Mouse (Mus musculus): ENCODE data around the gene Des. TPM values are rescaled to one million over a fixed set of nuclear protein-coding genes. Genes with fewer than 3 reads are reported as not detected.

Des gene
- total and polyA plus RNA-seq, 2 experiments from 2014 or later = 639 to 1,187 TPM

GRCm38 (mm10) chr1:75317241-75318201, 42.6 kb upstream of the Des start, which contains the start of gene Dnpep:
Gene Dnpep (minus strand): TSS chr1:75317990.
- H3K36me3 ChIP-seq (replicated peaks; ENCODE audit: control insufficient read depth, insufficient read depth, low read length) = peaks cover 21% of the 10 kb centered on the region
- ATAC-seq (ENCODE audit: insufficient read depth, low read depth) (peak; percentile 94), DNase-seq (ENCODE audit: low spot score) (peak; percentile 100)
- peaks cover 6% of the 10 kb centered on the region; the same call in 1 of the 2 replicates for H3K4me1 ChIP-seq (ENCODE audit: control insufficient read depth, insufficient read depth)
- H3K27me3 ChIP-seq (ENCODE audit: control insufficient read depth, insufficient read depth, low read length) = no peaks in the 10 kb centered on the region
- TF ChIP-seq CTCF (IDR thresholded peaks at IDR 0.05; ENCODE audit: low read depth) (peak; percentile 73), EP300 (IDR thresholded peaks at IDR 0.05; ENCODE audit: low read depth) (no peak; the same call in 1 of the 2 replicates)
- WGBS = under 1% methylated on average over 90 of the region's 92 CpGs
- peak within 1 kb of the TSS; percentile 77 for H3K9ac ChIP-seq (replicated peaks; ENCODE audit: low read depth, low read length)
- H3K4me3 ChIP-seq (ENCODE audit: low read depth, low read length) = peak within 1 kb of the TSS; percentile 83
- no peaks in the 10 kb centered on the region for H3K9me3 ChIP-seq (replicated peaks; ENCODE audit: control insufficient read depth, low read length)
- peak within 1 kb of the TSS; percentile 66 for H3K4me2 ChIP-seq (ENCODE audit: low read depth, low read length)
- peak within 1 kb of the TSS; percentile 97 for H3K27ac ChIP-seq (ENCODE audit: low read depth)

GRCm38 (mm10) chr1:75318301-75318700, 41.8 kb upstream of the Des start:
- Histone ChIP-seq H3K9ac (replicated peaks; ENCODE audit: low read depth, low read length) (no peak overlapping the region), H3K4me2 (ENCODE audit: low read depth, low read length) (peak overlapping the region; percentile 47), H3K4me1 (ENCODE audit: control insufficient read depth, insufficient read depth) (peaks cover 6% of the 10 kb centered on the region; the same call in 1 of the 2 replicates), H3K4me3 (ENCODE audit: low read depth, low read length) (peak overlapping the region; percentile 19; the same call in 1 of the 2 replicates), H3K27ac (ENCODE audit: low read depth) (peak overlapping the region; percentile 58), H3K36me3 (replicated peaks; ENCODE audit: control insufficient read depth, insufficient read depth, low read length) (peaks cover 13% of the 10 kb centered on the region), H3K27me3 (ENCODE audit: control insufficient read depth, insufficient read depth, low read length) (no peaks in the 10 kb centered on the region), H3K9me3 (replicated peaks; ENCODE audit: control insufficient read depth, low read length) (no peaks in the 10 kb centered on the region)
- 63% methylated on average over 3 of the region's 3 CpGs for WGBS
- no peak for DNase-seq (ENCODE audit: low spot score)
- TF ChIP-seq CTCF (IDR thresholded peaks at IDR 0.05; ENCODE audit: low read depth) (no peak), EP300 (IDR thresholded peaks at IDR 0.05; ENCODE audit: low read depth) (no peak)
- no peak for ATAC-seq (ENCODE audit: insufficient read depth, low read depth)

GRCm38 (mm10) chr1:75318736-75319135, 41.4 kb upstream of the Des start:
- TF ChIP-seq CTCF (IDR thresholded peaks at IDR 0.05; ENCODE audit: low read depth) (no peak), EP300 (IDR thresholded peaks at IDR 0.05; ENCODE audit: low read depth) (no peak)
- Histone ChIP-seq H3K9ac (replicated peaks; ENCODE audit: low read depth, low read length) (no peak overlapping the region), H3K36me3 (replicated peaks; ENCODE audit: control insufficient read depth, insufficient read depth, low read length) (peaks cover 8% of the 10 kb centered on the region), H3K4me3 (ENCODE audit: low read depth, low read length) (no peak overlapping the region), H3K27me3 (ENCODE audit: control insufficient read depth, insufficient read depth, low read length) (no peaks in the 10 kb centered on the region), H3K4me1 (ENCODE audit: control insufficient read depth, insufficient read depth) (peaks cover 6% of the 10 kb centered on the region; the same call in 1 of the 2 replicates), H3K9me3 (replicated peaks; ENCODE audit: control insufficient read depth, low read length) (no peaks in the 10 kb centered on the region), H3K4me2 (ENCODE audit: low read depth, low read length) (no peak overlapping the region), H3K27ac (ENCODE audit: low read depth) (no peak overlapping the region)
- WGBS = 79% methylated on average over 4 of the region's 4 CpGs
- DNase-seq (ENCODE audit: low spot score) (no peak), ATAC-seq (ENCODE audit: insufficient read depth, low read depth) (no peak)

- Histone ChIP-seq H3K27ac (ENCODE audit: low read depth) (no peak overlapping the region), H3K9ac (replicated peaks; ENCODE audit: low read depth, low read length) (no peak overlapping the region), H3K4me1 (ENCODE audit: control insufficient read depth, insufficient read depth) (peaks cover 6% of the 10 kb centered on the region; the same call in 1 of the 2 replicates), H3K4me2 (ENCODE audit: low read depth, low read length) (no peak overlapping the region), H3K36me3 (replicated peaks; ENCODE audit: control insufficient read depth, insufficient read depth, low read length) (peaks cover 4% of the 10 kb centered on the region), H3K4me3 (ENCODE audit: low read depth, low read length) (no peak overlapping the region), H3K27me3 (ENCODE audit: control insufficient read depth, insufficient read depth, low read length) (no peaks in the 10 kb centered on the region), H3K9me3 (replicated peaks; ENCODE audit: control insufficient read depth, low read length) (no peaks in the 10 kb centered on the region)
- ATAC-seq (ENCODE audit: insufficient read depth, low read depth) = no peak
- TF ChIP-seq EP300 (IDR thresholded peaks at IDR 0.05; ENCODE audit: low read depth) (no peak), CTCF (IDR thresholded peaks at IDR 0.05; ENCODE audit: low read depth) (no peak)
- WGBS = 85% methylated on average over 10 of the region's 10 CpGs
- DNase-seq (ENCODE audit: low spot score) = no peak
Measured at GRCm38 (mm10) chr1:75319166-75319565, 41.0 kb upstream of the Des start.

GRCm38 (mm10) chr1:75327461-75327860, 32.7 kb upstream of the Des start:
- no peak for ATAC-seq (ENCODE audit: insufficient read depth, low read depth)
- Histone ChIP-seq H3K27me3 (ENCODE audit: control insufficient read depth, insufficient read depth, low read length) (no peaks in the 10 kb centered on the region), H3K4me1 (ENCODE audit: control insufficient read depth, insufficient read depth) (no peaks in the 10 kb centered on the region), H3K9ac (replicated peaks; ENCODE audit: low read depth, low read length) (no peak overlapping the region), H3K4me2 (ENCODE audit: low read depth, low read length) (no peak overlapping the region), H3K27ac (ENCODE audit: low read depth) (no peak overlapping the region), H3K36me3 (replicated peaks; ENCODE audit: control insufficient read depth, insufficient read depth, low read length) (no peaks in the 10 kb centered on the region), H3K9me3 (replicated peaks; ENCODE audit: control insufficient read depth, low read length) (no peaks in the 10 kb centered on the region), H3K4me3 (ENCODE audit: low read depth, low read length) (no peak overlapping the region)
- no peak for TF ChIP-seq EP300 (IDR thresholded peaks at IDR 0.05; ENCODE audit: low read depth)
- no peak for TF ChIP-seq CTCF (IDR thresholded peaks at IDR 0.05; ENCODE audit: low read depth)
- DNase-seq (ENCODE audit: low spot score) = no peak

Measured in heart, postnatal 0 days (tissue).